Mouse (Mus musculus): ENCODE measurements at regions not wholly inside any gene's neighbourhood (a gene's known extent, or its start where the extent isn't known, plus 50 kb on each side); places are given as distances from the start of the nearest gene placed in this dataset.

DNA sequence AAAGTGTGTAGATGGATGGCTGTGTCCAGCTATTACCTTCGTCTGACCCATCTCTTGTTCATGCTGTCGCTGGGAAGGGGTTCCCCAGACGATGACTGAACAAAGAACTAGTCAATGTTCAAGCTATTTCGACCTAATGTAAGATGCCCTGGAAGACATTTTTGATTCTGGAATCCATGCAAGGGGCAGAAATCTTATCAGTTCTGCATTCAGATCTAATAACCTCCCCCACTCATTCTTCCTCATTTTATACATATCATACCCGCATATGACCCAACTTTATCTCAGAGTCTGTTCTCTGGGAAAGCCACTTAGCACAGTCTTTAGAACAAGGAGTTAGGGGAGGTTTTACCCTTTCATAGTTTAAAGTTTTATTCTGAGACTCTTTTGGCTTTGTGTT is 52.2 kb upstream of the 2310009B15Rik start:
- no peak for DNase-seq (ENCODE audit: inconsistent age in 2 of 2, low spot score in 1 of 2)

- no peak for DNase-seq (ENCODE audit: inconsistent age in 2 of 2, low spot score in 1 of 2)
These were observed 53.0 kb upstream of the 2310009B15Rik start for GRCm38 (mm10) chr1:138909654-138910053.

DNA sequence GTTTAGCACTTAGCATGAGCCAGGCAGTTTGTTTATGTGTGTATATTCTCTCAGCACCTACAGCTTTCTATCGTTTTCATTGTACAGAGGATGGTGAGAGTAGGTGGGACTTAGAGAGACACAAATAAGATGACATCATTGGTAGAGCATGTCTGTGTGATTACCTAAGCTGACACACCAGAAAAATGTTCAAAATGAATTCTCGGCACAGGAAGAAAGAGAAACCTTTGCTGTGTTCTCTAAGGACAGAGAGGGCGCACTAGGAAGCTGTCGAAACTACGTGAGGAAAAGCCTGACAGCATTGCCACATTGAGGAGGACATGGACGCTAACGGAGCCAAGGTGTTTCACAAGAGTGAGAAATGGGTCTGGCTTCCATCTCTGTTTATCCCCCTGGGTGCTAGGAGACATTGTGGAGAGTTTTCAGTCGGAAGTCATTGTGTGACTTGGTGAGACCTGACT is 51.0 kb upstream of the Dennd1b start:
- peak; percentile 23 to 83 for DNase-seq (ENCODE audit: inconsistent age in 2 of 2, low spot score in 1 of 2)

DNA sequence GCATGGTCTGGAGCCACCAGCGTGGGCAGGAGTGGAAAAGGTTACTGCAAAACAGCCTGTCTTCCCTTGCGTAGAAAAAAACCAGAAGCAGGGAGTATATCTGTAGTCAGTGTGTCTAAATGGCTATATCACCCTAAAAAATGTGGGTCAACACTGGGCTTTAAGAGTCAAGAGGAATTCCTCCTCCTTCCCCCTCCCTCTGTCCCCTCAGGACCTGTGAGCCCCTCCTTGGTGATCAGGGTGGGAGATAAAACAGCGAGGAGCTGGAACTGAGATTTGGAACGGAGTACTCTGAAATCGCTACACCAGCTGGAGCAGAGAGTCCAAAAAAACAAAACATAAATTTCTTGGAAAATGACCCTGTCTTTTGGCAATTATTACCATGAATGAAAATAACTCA is 50.3 kb upstream of the Dennd1b start:
- peak in 1 of 2 experiments; percentile 72 for DNase-seq (ENCODE audit: inconsistent age in 2 of 2, low spot score in 1 of 2)

DNA sequence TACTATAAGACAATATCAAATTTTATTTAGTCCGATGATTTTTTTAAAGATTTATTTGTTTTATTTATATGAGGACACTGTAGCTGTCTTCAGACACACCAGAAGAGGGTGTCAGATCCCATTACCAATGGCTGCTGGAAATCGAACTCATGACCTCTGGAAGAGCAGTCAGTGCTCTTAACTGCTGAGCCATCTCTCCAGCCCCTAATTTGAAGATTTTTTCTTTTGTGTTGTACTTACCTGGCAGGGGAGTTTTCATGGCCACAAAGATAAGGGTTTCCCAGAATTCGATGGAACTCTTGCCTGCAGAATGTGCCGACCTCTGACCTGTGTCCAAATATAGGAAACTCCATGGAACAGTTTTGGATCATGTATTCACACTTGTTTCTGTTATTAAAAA is 49.8 kb upstream of the Dennd1b start:
- DNase-seq (ENCODE audit: inconsistent age in 2 of 2, low spot score in 1 of 2) = no peak

All from adrenal gland, adult (tissue).